Mouse (Mus musculus) heart, embryonic 12.5 days (tissue): ENCODE data around the gene Gpsm1. TPM values are rescaled to one million over a fixed set of nuclear protein-coding genes. Genes with fewer than 3 reads are reported as not detected.

Source experiments
- ATAC-seq: fragments of 200-750 bp; cut with Nextera tagmentation; 2 replicates; pipeline ENCODE4 v1.8.0; 2017; ENCODE audit warnings: moderate TSS enrichment, moderate library complexity; ENCODE audit not compliant: insufficient number of reproducible peaks, low FRiP score
- H3K27ac ChIP-seq: fragments of 300-500 bp; sonication (generic); 2 replicates; pipeline ENCODE4 v1.5.1; 2016; ENCODE audit warnings: mild to moderate bottlenecking, moderate library complexity; ENCODE audit not compliant: poor library complexity, severe bottlenecking
- H3K27me3 ChIP-seq: fragments of 300-500 bp; sonication (generic); replicated peaks from 2 replicates; pipeline ENCODE4 v1.6.1; 2016; ENCODE audit warnings: mild to moderate bottlenecking, moderate library complexity
- H3K36me3 ChIP-seq: fragments of 300-500 bp; sonication (generic); 2 replicates; pipeline ENCODE4 v1.6.1; 2016; ENCODE audit warnings: mild to moderate bottlenecking, moderate library complexity
- H3K4me1 ChIP-seq: fragments of 300-500 bp; sonication (generic); replicated peaks from 2 replicates; pipeline ENCODE4 v1.6.1; 2016; ENCODE audit warnings: mild to moderate bottlenecking
- H3K4me2 ChIP-seq: fragments of 300-500 bp; sonication (generic); 2 replicates; pipeline ENCODE4 v1.6.1; 2016; ENCODE audit warnings: mild to moderate bottlenecking, moderate library complexity
- H3K4me3 ChIP-seq: fragments of 300-500 bp; sonication (generic); 2 replicates; pipeline ENCODE4 v1.5.1; 2016; ENCODE audit warnings: mild to moderate bottlenecking
- H3K9ac ChIP-seq: fragments of 300-500 bp; sonication (generic); 2 replicates; pipeline ENCODE4 v1.6.1; 2016; ENCODE audit warnings: mild to moderate bottlenecking, moderate library complexity
- H3K9me3 ChIP-seq: fragments of 300-500 bp; sonication (generic); replicated peaks from 2 replicates; pipeline ENCODE4 v1.6.1; 2016; ENCODE audit warnings: mild to moderate bottlenecking, moderate library complexity
- WGBS: fragments of 180-500 bp; shearing (Covaris S2); methylation state at CpG from one replicate; pipeline ENCODE4 v1.1.7; 2016; 5-methylcytosine and 5-hydroxymethylcytosine counted together
- polyA plus RNA-seq: library from polyadenylated mRNA; unstranded; fragments of >200 nt; fragmentation: Nextera tagmentation; extraction: Ambion mirVana; gene quantifications from 2 replicates; pipeline ENCODE4 v1.2.1, GENCODE M21; 2016

Gpsm1 gene
- polyA plus RNA-seq, 1 experiment from 2014 or later: 39.9 TPM

- peak overlapping the region; percentile 61; the same call in 1 of the 2 replicates for H3K9ac ChIP-seq
- no peak overlapping the region for H3K4me3 ChIP-seq
- H3K4me2 ChIP-seq: peak overlapping the region; percentile 32; the same call in 1 of the 2 replicates
- peaks cover 51% of the 10 kb centered on the region for H3K4me1 ChIP-seq
- peak overlapping the region; percentile 95 for H3K27ac ChIP-seq
- H3K27me3 ChIP-seq: no peaks in the 10 kb centered on the region
- ATAC-seq: peak; percentile 68
- 40% methylated on average over 10 of the region's 10 CpGs for WGBS
- peaks cover 82% of the 10 kb centered on the region for H3K36me3 ChIP-seq
- no peaks in the 10 kb centered on the region for H3K9me3 ChIP-seq
Measured at GRCm38 (mm10) chr2:26342044-26342443, 26.7 kb downstream of the Gpsm1 start.

DNA sequence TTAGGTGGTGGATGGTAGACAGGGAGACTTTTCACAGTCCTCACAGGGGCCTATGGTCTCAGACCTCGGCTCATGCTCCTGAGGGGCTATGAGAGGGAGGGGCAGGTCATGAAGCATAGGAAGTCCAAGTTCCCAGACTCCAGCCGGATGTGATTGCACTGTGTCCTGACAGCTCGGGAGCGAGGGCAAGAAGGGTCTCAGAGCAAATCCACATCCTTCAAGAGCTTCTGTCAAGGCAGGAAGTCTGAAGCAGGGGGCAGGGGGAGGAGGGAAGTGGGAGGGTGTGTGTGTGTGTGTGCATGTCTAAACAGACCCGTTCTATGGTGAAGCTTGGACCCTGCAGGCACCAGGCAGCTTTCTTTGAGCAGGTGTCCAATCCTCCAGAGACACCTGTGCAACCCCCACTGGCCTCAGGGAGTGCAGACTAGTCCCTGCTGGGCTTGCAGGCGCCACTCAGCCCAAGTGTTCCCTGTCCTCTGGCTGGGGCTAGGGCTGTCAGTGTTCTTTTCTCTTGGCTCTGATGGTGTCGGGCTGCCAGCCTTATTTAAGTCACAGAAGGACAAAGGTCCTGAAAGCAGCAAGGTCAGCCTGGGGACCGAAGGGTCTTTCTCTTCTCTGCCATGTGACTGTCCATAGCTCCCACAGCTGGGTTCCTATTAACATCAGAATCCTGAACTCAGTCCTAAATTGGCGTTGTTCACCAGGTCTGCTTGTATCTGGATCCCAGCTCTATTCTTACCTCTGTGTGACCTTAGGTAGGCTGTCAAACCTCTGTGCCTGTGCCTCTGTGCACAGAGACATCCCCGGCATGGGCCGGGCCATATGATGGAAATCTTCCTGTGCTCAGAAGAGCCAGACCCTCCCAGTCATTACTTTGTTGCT lies 27.5 kb downstream of the Gpsm1 start:
- peak; percentile 47 for ATAC-seq
- Histone ChIP-seq H3K4me3 (no peak overlapping the region), H3K9me3 (no peaks in the 10 kb centered on the region), H3K27me3 (no peaks in the 10 kb centered on the region), H3K36me3 (peaks cover 90% of the 10 kb centered on the region), H3K9ac (peak overlapping the region; percentile 9; the same call in 1 of the 2 replicates), H3K4me2 (peak overlapping the region; percentile 22; the same call in 1 of the 2 replicates), H3K4me1 (peaks cover 59% of the 10 kb centered on the region), H3K27ac (peak overlapping the region; percentile 95)
- WGBS: 61% methylated on average over 11 of the region's 11 CpGs

GRCm38 (mm10) chr2:26348241-26348640 lies 32.9 kb downstream of the Gpsm1 start:
- no peak overlapping the region for H3K4me3 ChIP-seq
- H3K27ac ChIP-seq: peak overlapping the region; percentile 49
- ATAC-seq: peak; percentile 29; the same call in 1 of the 2 replicates
- no peak overlapping the region for H3K9ac ChIP-seq
- H3K36me3 ChIP-seq: peaks cover 71% of the 10 kb centered on the region
- peaks cover 45% of the 10 kb centered on the region for H3K4me1 ChIP-seq
- H3K27me3 ChIP-seq: no peaks in the 10 kb centered on the region
- no peaks in the 10 kb centered on the region for H3K9me3 ChIP-seq
- no peak overlapping the region for H3K4me2 ChIP-seq
- WGBS: 49% methylated on average over 6 of the region's 6 CpGs

- Histone ChIP-seq H3K27me3 (0 out of 2 replicates have a peak, but pooled peaks cover 6% of the 10 kb centered on the region), H3K36me3 (peaks cover 38% of the 10 kb centered on the region), H3K27ac (peak within 1 kb of the TSS; percentile 48), H3K4me3 (peak within 1 kb of the TSS; percentile 79), H3K4me1 (peaks cover 42% of the 10 kb centered on the region), H3K4me2 (peak within 1 kb of the TSS; percentile 97), H3K9ac (peak within 1 kb of the TSS; percentile 87), H3K9me3 (no peaks in the 10 kb centered on the region)
- 2% methylated on average over 62 of the region's 62 CpGs for WGBS
- peak; percentile 75 for ATAC-seq
Measured at GRCm38 (mm10) chr2:26351358-26352290, 36.3 kb downstream of the Gpsm1 start, which contains the start of gene Dnlz. Gene Dnlz (minus strand): TSS chr2:26352110.

DNA sequence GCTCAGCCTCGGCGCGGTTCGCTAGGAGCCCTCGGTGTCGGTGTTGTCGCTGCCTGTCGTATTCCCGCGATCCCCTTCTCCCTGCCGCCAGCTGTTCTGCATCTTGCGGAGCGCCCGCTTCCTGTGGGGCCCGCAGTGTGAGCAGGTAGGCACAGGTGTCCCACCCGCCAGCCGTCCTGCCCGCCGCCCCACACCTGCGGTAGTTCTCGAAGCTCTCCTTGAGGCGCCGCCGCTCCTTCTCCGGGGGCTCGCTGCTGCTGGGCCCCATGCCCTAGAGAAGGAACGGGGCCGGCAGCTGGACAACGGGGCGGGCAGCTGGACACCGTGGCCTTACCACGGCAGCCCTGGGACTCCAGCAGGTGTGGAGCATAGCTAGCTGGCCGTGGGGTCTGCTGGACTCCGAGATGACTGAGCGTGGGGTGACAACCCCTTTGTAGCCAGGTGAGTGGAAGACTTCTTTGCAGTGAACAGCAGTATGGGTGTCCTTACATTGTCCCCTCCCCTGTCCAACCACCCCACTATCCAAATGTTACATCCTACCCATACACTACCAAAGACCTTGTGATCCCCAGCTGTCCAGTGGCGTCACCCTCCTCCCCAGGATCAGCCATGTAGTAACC lies 37.1 kb downstream of the Gpsm1 start:
- Histone ChIP-seq H3K27me3 (0 out of 2 replicates have a peak, but pooled peaks cover 6% of the 10 kb centered on the region), H3K36me3 (peaks cover 30% of the 10 kb centered on the region), H3K4me2 (peak overlapping the region; percentile 97), H3K9me3 (no peaks in the 10 kb centered on the region), H3K27ac (no peak overlapping the region), H3K9ac (peak overlapping the region; percentile 84), H3K4me3 (peak overlapping the region; percentile 79), H3K4me1 (peaks cover 38% of the 10 kb centered on the region)
- WGBS: 3% methylated on average over 36 of the region's 36 CpGs
- 0 out of 2 replicates have a peak, but pooled peaks have one; percentile 6 for ATAC-seq

- no peaks in the 10 kb centered on the region for H3K9me3 ChIP-seq
- 0 out of 2 replicates have a peak, but pooled peaks cover 6% of the 10 kb centered on the region for H3K27me3 ChIP-seq
- H3K9ac ChIP-seq: no peak overlapping the region
- H3K27ac ChIP-seq: no peak overlapping the region
- 86% methylated on average over 11 of the region's 11 CpGs for WGBS
- H3K4me1 ChIP-seq: peaks cover 30% of the 10 kb centered on the region
- no peak for ATAC-seq
- H3K4me3 ChIP-seq: peak overlapping the region; percentile 79; the same call in 1 of the 2 replicates
- peak overlapping the region; percentile 97 for H3K4me2 ChIP-seq
- peaks cover 22% of the 10 kb centered on the region for H3K36me3 ChIP-seq
Measured at GRCm38 (mm10) chr2:26353066-26353980, 38.0 kb downstream of the Gpsm1 start.

GRCm38 (mm10) chr2:26354401-26354800 lies 39.1 kb downstream of the Gpsm1 start:
- peaks cover 19% of the 10 kb centered on the region for H3K4me1 ChIP-seq
- H3K9me3 ChIP-seq: no peaks in the 10 kb centered on the region
- peaks cover 11% of the 10 kb centered on the region for H3K36me3 ChIP-seq
- H3K27me3 ChIP-seq: 0 out of 2 replicates have a peak, but pooled peaks cover 6% of the 10 kb centered on the region
- ATAC-seq: no peak
- H3K9ac ChIP-seq: no peak overlapping the region
- no peak overlapping the region for H3K27ac ChIP-seq
- WGBS: 86% methylated on average over 4 of the region's 4 CpGs
- no peak overlapping the region for H3K4me3 ChIP-seq
- H3K4me2 ChIP-seq: no peak overlapping the region

GRCm38 (mm10) chr2:26356231-26356630 lies 40.9 kb downstream of the Gpsm1 start:
- Histone ChIP-seq H3K4me1 (peaks cover 6% of the 10 kb centered on the region; the same call in 1 of the 2 replicates), H3K4me3 (no peak overlapping the region), H3K27me3 (0 out of 2 replicates have a peak, but pooled peaks cover 6% of the 10 kb centered on the region), H3K9ac (no peak overlapping the region), H3K4me2 (no peak overlapping the region), H3K36me3 (no peaks in the 10 kb centered on the region), H3K27ac (no peak overlapping the region), H3K9me3 (no peaks in the 10 kb centered on the region)
- ATAC-seq: no peak
- WGBS: 75% methylated on average over 4 of the region's 4 CpGs

DNA sequence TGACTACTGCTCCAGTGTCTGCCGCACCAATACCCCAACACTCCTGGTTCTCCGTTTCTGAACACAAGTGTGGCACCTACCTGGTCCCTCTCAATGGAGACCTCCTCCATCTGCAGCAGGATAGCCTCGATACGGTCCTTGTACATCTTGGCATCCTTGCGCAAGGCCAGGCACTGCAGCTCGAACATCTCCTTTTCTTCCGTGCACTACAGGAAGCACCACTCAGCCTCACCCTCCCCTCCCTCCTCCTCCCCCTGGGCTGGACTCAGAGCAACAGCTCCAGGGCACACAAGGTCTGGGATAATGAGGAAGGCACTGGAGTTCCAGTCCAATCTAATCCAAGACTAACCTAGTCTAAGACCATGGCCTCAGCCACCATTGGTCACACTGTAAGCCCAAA lies 41.4 kb downstream of the Gpsm1 start:
- Histone ChIP-seq H3K27me3 (0 out of 2 replicates have a peak, but pooled peaks cover 6% of the 10 kb centered on the region), H3K27ac (no peak overlapping the region), H3K9me3 (no peaks in the 10 kb centered on the region), H3K36me3 (no peaks in the 10 kb centered on the region), H3K9ac (no peak overlapping the region), H3K4me3 (no peak overlapping the region), H3K4me2 (no peak overlapping the region), H3K4me1 (peaks cover 6% of the 10 kb centered on the region; the same call in 1 of the 2 replicates)
- ATAC-seq: no peak
- WGBS: 68% methylated on average over 7 of the region's 7 CpGs
